Mouse (Mus musculus) olfactory bulb, adult 2 months (tissue): ENCODE results near the gene Nup188.

Experiments used
- CTCF ChIP-seq: fragments of 200-500 bp; IDR thresholded peaks from 2 replicates; pipeline ENCODE4 v1.5.1; 2012; ENCODE audit warnings: low read depth, mild to moderate bottlenecking, low read length, moderate library complexity; ENCODE audit not compliant: insufficient read depth
- POLR2A ChIP-seq: fragments of 200-500 bp; IDR thresholded peaks from 2 replicates; pipeline ENCODE4 v1.6.1; 2012; ENCODE audit warnings: mild to moderate bottlenecking, low read depth, low read length, moderate library complexity; ENCODE audit not compliant: insufficient read depth

DNA sequence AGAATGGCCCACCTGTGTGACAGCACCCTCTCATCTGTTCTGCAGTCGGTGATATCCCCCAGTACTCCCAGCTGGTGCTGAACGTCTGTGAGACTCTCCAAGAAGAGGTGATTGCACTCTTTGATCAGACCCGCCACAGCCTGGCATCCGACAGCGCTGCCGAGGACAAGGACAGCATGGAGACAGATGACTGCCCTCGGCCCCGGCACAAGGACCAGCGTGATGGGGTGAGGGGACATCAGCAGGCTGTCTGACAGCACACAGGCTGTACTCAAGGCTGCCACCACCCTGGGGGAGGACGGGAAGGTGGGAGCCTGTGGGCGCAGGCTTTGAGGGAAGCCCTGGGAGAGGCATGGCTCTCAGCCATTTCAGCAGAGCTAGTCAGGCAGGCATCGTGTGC lies 51.0 kb downstream of the Nup188 start:
- TF ChIP-seq CTCF (no peak), POLR2A (no peak)
